9 mouse cellular contexts compared by ENCODE assay signal in the genomic region with DNA sequence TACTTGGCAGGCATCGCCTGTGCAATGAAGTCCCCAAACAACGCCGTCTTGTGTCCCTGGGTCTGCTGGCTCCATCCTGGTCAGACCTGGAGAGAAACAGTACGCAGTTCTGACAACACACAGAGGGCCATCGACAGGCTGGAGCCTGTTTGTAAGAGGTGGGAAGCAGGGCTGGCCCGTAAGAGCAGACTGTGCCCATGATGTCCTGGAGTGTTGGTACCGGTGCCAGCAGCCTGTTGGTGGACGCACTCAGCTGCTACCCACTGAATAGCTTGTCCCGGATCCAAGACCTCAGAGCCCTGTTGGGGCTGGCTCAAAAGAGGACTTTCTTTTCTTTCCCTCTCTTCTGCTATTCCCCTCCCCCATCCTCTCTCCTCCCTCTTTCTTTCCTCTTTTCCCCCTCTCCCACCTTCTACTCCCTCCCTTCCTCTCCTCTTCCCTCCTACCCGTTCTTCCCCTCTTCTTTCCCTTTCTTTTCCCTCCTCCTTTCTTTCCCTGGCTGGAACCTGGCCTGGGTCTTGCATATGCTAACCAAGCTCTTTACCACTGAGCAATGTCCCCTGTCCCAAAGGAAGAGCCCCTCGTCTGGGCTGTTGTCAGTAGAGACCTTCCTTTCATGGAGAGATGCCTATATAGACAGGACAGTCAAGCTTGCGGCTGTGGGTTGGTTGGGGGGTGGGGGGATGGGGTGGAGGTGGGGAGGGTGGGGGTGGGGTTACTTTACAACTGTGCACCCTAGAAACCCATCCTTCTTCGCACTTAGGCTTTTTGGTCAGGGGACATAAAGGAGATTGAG. TPM values are rescaled to one million over a fixed set of nuclear protein-coding genes. Genes with fewer than 3 reads are reported as not detected.
DNase-seq lines count a peak whose midpoint lies in the region; ATAC-seq and TF ChIP-seq lines count a peak whose summit lies in the region.
"Had no signal": no experiment of that assay in that cellular context is flagged by ENCODE, and none has a peak within 500 bp of the region (broad histone marks: within the 10 kb centered on the region; RNA-seq: fewer than 3 reads in every experiment).

No protein-coding gene starts in this region.

- intact Hi-C loops in heart, adult 2 months (cut with DNase I), result no loop called here

- TF ChIP-seq CTCF in heart, adult 2 months (IDR thresholded peaks at IDR 0.05), result no peak
- TF ChIP-seq CTCF in brain, embryonic 14.5 days (IDR thresholded peaks at IDR 0.05; ENCODE audit: borderline replicate concordance, extremely low read depth, insufficient read depth, insufficient read length), result no peak
- TF ChIP-seq CTCF in lung, postnatal 0 days (IDR thresholded peaks at IDR 0.05), result no peak

- H3K4me3 ChIP-seq in heart, embryonic 15.5 days, result no peak overlapping the region
- H3K4me3 ChIP-seq in heart, adult 2 months, result no peak overlapping the region
- H3K4me3 ChIP-seq in embryonic facial prominence, embryonic 10.5 days, result no peak overlapping the region
- H3K4me3 ChIP-seq in lung, postnatal 0 days (ENCODE audit: low read depth, low read length), result no peak overlapping the region
- no peak overlapping the region for H3K4me3 ChIP-seq in kidney, embryonic 16.5 days (ENCODE audit: low read length)

- H3K79me2 ChIP-seq in heart, adult 2 months (replicated peaks; ENCODE audit: control insufficient read depth, insufficient read depth, low read length), result no peaks in the 10 kb centered on the region

- TF ChIP-seq POLR2A in heart, adult 2 months (IDR thresholded peaks at IDR 0.05; ENCODE audit: insufficient read depth, low read depth, low read length), result no peak
- no peak for TF ChIP-seq POLR2A in brain, embryonic 14.5 days (IDR thresholded peaks at IDR 0.05; ENCODE audit: borderline replicate concordance, extremely low read depth, insufficient read depth, insufficient read length, poor library complexity, severe bottlenecking)

- ATAC-seq in heart, embryonic 15.5 days (replicated peaks; ENCODE audit: insufficient number of reproducible peaks, insufficient read depth, low FRiP score, low read depth), result no peak
- ATAC-seq in lung, postnatal 0 days, result peak; percentile 38
- no peak for ATAC-seq in CD4-positive, CD25-positive, alpha-beta regulatory T cell, adult 4 months
- ATAC-seq in kidney, embryonic 16.5 days (ENCODE audit: low FRiP score, low TSS enrichment), result no peak

- peaks cover 72% of the 10 kb centered on the region for H3K4me1 ChIP-seq in heart, embryonic 15.5 days (replicated peaks)
- peaks cover 3% of the 10 kb centered on the region for H3K4me1 ChIP-seq in heart, adult 2 months (ENCODE audit: control insufficient read depth, insufficient read depth, low read length)
- H3K4me1 ChIP-seq in embryonic facial prominence, embryonic 10.5 days, result peaks cover 98% of the 10 kb centered on the region
- H3K4me1 ChIP-seq in lung, postnatal 0 days (ENCODE audit: insufficient read depth, low read depth, low read length), result peaks cover 16% of the 10 kb centered on the region; the same call in 1 of the 2 replicates
- peaks cover 42% of the 10 kb centered on the region for H3K4me1 ChIP-seq in kidney, embryonic 16.5 days (ENCODE audit: insufficient read depth, low read length)

- DNase-seq in heart, adult 2 months, result no peak
- peak; percentile 84 for DNase-seq in brain, embryonic 14.5 days (ENCODE audit: low read depth)
- no peak for DNase-seq in embryonic facial prominence, embryonic 10.5 days (ENCODE audit: low spot score)
- DNase-seq in lung, postnatal 0 days (ENCODE audit: low spot score), result peak; percentile 55
- no peak for DNase-seq in thymus, postnatal 14 days

- H3K27ac ChIP-seq in heart, embryonic 15.5 days, result peak overlapping the region; percentile 37
- H3K27ac ChIP-seq in heart, adult 2 months, result no peak overlapping the region
- H3K27ac ChIP-seq in embryonic facial prominence, embryonic 10.5 days (replicated peaks), result peak overlapping the region; percentile 59
- no peak overlapping the region for H3K27ac ChIP-seq in lung, postnatal 0 days (ENCODE audit: low read length)
- no peak overlapping the region for H3K27ac ChIP-seq in kidney, embryonic 16.5 days (ENCODE audit: low read length)
- H3K27ac ChIP-seq: liver, embryonic 14.5 days had no signal

- no peaks in the 10 kb centered on the region for H3K9me3 ChIP-seq in heart, embryonic 15.5 days (replicated peaks)
- H3K9me3 ChIP-seq in embryonic facial prominence, embryonic 10.5 days, result no peaks in the 10 kb centered on the region
- H3K9me3 ChIP-seq in lung, postnatal 0 days (ENCODE audit: low read length), result no peaks in the 10 kb centered on the region
- H3K9me3 ChIP-seq in kidney, embryonic 16.5 days (ENCODE audit: low read length), result no peaks in the 10 kb centered on the region

- no peaks in the 10 kb centered on the region for H3K27me3 ChIP-seq in heart, embryonic 15.5 days
- no peaks in the 10 kb centered on the region for H3K27me3 ChIP-seq in heart, adult 2 months (ENCODE audit: control insufficient read depth, insufficient read depth, low read length)
- H3K27me3 ChIP-seq in embryonic facial prominence, embryonic 10.5 days (replicated peaks; ENCODE audit: low read depth, poor library complexity, severe bottlenecking), result no peaks in the 10 kb centered on the region
- H3K27me3 ChIP-seq in lung, postnatal 0 days (replicated peaks; ENCODE audit: insufficient read depth, low read length), result no peaks in the 10 kb centered on the region
- H3K27me3 ChIP-seq in kidney, embryonic 16.5 days (ENCODE audit: insufficient read depth, low read length), result no peaks in the 10 kb centered on the region

- no peak overlapping the region for H3K9ac ChIP-seq in heart, embryonic 15.5 days
- no peak overlapping the region for H3K9ac ChIP-seq in heart, adult 2 months (ENCODE audit: low read depth, low read length)
- H3K9ac ChIP-seq in lung, postnatal 0 days (replicated peaks; ENCODE audit: low read depth), result no peak overlapping the region
- no peak overlapping the region for H3K9ac ChIP-seq in kidney, embryonic 16.5 days (replicated peaks; ENCODE audit: low read length)
- H3K9ac ChIP-seq: liver, embryonic 14.5 days had no signal

- H3K4me2 ChIP-seq in heart, embryonic 15.5 days, result peak overlapping the region; percentile 28
- no peak overlapping the region for H3K4me2 ChIP-seq in lung, postnatal 0 days (replicated peaks; ENCODE audit: low read depth, low read length)
- no peak overlapping the region for H3K4me2 ChIP-seq in kidney, embryonic 16.5 days (replicated peaks; ENCODE audit: low read depth, low read length)

- WGBS in heart, embryonic 15.5 days, result 51% methylated on average over 13 of the region's 13 CpGs
- 65% methylated on average over 13 of the region's 13 CpGs for WGBS in heart, adult 2 months
- 64% methylated on average over 13 of the region's 13 CpGs for WGBS in embryonic facial prominence, embryonic 10.5 days
- WGBS in lung, postnatal 0 days, result 44% methylated on average over 13 of the region's 13 CpGs
- WGBS in kidney, embryonic 16.5 days, result 68% methylated on average over 13 of the region's 13 CpGs

- TF ChIP-seq EP300 in heart, adult 2 months (IDR thresholded peaks at IDR 0.05; ENCODE audit: insufficient read depth, low read depth, low read length), result no peak
- no peak for TF ChIP-seq EP300 in lung, postnatal 0 days (IDR thresholded peaks at IDR 0.05)

- H3K36me3 ChIP-seq in heart, embryonic 15.5 days, result no peaks in the 10 kb centered on the region
- no peaks in the 10 kb centered on the region for H3K36me3 ChIP-seq in heart, adult 2 months (ENCODE audit: control insufficient read depth, insufficient read depth, low read length)
- peaks cover 9% of the 10 kb centered on the region; the same call in 1 of the 2 replicates for H3K36me3 ChIP-seq in embryonic facial prominence, embryonic 10.5 days (replicated peaks)
- H3K36me3 ChIP-seq in lung, postnatal 0 days (ENCODE audit: insufficient read depth, low read length), result no peaks in the 10 kb centered on the region
- no peaks in the 10 kb centered on the region for H3K36me3 ChIP-seq in kidney, embryonic 16.5 days (ENCODE audit: insufficient read depth, low read length)

RNA-seq across cellular contexts. Expression of gene Igsf3, which starts 27.9 kb away (rescaled TPM):
- polyA plus RNA-seq in heart, embryonic 15.5 days (2015; fragmentation: Nextera tagmentation; extraction: Ambion mirVana), result 38.0 and 45.0 TPM in 2 replicates
- 10 to 100 TPM; 11.4 to 11.8 TPM for total RNA-seq in heart, adult 2 months (2021)
- polyA plus RNA-seq in heart, adult 2 months (2012; rRNA removed), result 3.9 and 6.8 TPM in 2 replicates
- polyA plus RNA-seq in brain, embryonic 14.5 days (2012; rRNA removed), result 17.4 and 36.0 TPM in 2 replicates
- polyA plus RNA-seq in embryonic facial prominence, embryonic 10.5 days (2016; fragmentation: Nextera tagmentation; extraction: Ambion mirVana), result 52.1 and 59.2 TPM in 2 replicates
- 16.9 and 17.8 TPM in 2 replicates for polyA plus RNA-seq in lung, postnatal 0 days (2015; fragmentation: Nextera tagmentation; extraction: Ambion mirVana)
- 1 to 10 TPM; 3.7 to 4.4 TPM for polyA plus RNA-seq in CD4-positive, CD25-positive, alpha-beta regulatory T cell, adult 4 months (2017; shearing (Covaris generic))
- polyA plus RNA-seq in kidney, embryonic 16.5 days (2015; fragmentation: Nextera tagmentation; extraction: Ambion mirVana), result 24.8 and 26.1 TPM in 2 replicates

Comparison
In these comparisons a context has a peak if more than half of its experiments do, and no peak if none do; other contexts are left out.
1. H3K27ac ChIP-seq: peak in heart, embryonic 15.5 days (single experiment) and embryonic facial prominence, embryonic 10.5 days (single experiment); none in heart, adult 2 months (single experiment), lung, postnatal 0 days (single experiment) and kidney, embryonic 16.5 days (single experiment).
2. DNase-seq: peak in brain, embryonic 14.5 days (single experiment) and lung, postnatal 0 days (single experiment); none in heart, adult 2 months (0 of 2), embryonic facial prominence, embryonic 10.5 days (single experiment) and thymus, postnatal 14 days (single experiment).